Mouse (Mus musculus) lung, postnatal 25 days (tissue): ENCODE measurements around the gene Olfr924.
"Not testable (repeated sequence)": the region's sequence is repeated elsewhere in the genome, so short reads cannot be mapped to it uniquely, and the experiment has no call there.

ENCODE experiments used
- DNase-seq: peaks from one replicate; pipeline ENCODE4 v3.0.0; 2022; ENCODE audit warnings: low spot score

Olfr924 gene

DNA sequence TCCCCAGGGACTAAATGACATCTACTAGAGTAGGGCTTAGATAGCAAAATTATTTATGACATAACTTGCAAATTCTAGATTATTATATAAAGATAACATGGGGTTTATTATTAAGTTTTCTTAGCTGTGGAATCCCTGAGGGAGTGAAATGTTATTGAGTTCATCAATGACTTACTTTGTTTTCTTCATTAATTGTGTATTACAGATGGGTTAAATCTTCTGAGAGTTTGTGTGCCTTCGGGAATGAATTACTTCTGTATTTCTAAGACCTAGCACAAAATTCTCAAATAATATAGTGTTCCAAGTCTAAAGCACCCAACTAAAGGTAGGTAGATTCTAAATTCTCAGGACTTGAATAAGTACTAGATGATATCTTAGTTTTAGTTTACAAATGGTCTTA, at the start of gene Olfr924:
TSS of gene Olfr924 (plus strand) at position 301 of the 400 bp plus-strand sequence.
- DNase-seq = no peak

DNA sequence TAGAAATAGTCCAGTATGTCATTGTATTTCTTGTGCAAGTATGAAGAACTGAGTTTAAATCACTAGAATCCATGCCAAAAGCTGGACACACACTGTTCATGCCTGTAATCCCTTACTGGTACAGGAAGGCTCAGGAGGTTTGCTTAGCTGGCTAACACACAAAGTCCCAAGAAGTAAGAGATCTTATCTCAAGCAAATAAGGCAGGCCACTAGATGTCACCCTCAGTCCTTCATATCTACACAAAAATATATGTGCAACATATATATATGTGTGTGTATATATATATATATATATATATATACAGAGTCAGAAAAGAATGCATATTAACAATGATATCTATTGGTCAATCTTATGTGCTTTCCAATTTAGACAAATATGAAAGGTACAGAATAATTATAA, 38.6 kb upstream of the Olfr924 start:
- no peak for DNase-seq

DNA sequence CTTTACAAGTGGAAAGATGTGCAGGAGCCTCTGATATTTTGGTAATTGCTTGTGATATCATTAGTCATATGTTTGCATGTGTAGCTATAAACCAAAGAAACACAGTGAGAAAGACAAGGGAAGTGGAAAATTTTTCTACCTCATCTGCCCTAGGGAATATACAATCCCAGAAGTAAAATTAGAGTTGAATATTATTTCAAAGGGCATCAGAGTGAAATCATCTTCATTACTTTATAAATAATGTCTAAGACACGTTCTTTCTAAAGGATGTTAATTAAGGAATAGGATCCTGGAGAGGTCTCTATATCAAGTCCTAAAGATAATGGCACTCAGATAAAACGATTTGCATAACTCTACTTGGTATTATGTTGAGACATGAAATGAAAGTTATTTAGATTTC, 29.9 kb upstream of the Olfr924 start, which contains the start of gene Olfr922:
TSS of gene Olfr922 (plus strand) at position 301 of the 400 bp plus-strand sequence.
- no peak for DNase-seq

DNA sequence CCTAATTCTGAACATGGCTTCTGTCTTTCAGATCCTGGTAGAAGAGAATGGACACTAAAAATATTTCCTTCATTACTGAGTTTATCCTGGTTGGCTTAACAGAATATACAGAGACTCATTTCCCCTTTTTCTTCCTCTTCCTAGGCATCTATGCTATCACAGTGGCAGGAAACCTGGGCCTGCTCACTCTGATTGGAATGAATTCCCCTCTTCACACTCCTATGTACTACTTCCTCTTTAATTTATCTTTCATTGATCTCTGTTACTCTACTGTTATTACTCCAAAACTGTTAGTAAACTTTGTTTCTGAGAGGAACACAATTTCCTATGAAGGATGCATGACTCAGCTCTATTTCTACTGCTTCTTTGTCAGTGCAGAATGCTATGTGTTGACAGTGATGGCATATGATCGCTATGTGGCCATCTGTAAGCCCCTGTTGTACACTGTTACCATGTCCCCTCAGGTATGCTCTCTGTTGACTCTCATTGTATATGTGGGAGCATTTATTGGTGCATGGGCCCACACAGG, 28.7 kb upstream of the Olfr924 start:
- no peak for DNase-seq

DNA sequence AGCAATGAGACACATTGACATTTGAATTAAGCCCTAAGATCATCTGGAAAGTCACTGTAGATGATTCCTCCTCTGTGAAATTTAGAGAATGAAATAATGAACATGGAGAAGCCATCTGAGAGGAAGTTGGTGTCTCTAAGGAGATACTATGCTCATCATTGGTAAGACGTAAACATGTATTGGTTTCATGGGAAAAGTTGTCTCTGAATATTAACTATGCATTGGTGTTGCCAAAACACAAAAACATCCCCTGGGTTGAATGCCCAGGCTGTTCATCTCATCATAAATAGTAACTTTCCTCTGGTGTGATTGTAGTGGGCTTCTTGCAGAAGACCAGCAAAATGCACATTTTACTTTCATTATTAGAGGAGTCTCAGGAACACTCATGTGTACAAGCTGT, 18.0 kb upstream of the Olfr924 start, which contains the start of gene Olfr923:
TSS of gene Olfr923 (plus strand) at position 301 of the 400 bp plus-strand sequence.
- no peak for DNase-seq

DNA sequence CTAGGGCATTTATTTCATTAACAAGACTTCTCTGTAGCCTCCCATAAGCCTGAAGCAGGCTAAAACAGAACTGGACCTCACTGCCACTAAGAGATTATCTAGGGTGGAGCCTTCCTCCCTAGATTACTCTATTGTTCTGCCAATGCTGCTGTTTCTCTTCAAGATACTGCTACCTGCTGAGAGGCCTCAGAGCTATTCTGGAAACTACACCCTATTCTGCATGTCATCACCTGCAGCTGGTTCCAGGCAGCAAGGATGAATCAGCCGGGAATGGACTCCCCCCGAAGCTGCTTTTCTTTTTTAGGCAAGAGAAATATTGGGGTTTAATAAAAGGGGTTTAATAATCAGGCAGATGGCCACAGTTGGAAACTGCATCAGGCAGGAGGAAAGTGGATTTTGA, 11.2 kb upstream of the Olfr924 start:
- no peak for DNase-seq

DNA sequence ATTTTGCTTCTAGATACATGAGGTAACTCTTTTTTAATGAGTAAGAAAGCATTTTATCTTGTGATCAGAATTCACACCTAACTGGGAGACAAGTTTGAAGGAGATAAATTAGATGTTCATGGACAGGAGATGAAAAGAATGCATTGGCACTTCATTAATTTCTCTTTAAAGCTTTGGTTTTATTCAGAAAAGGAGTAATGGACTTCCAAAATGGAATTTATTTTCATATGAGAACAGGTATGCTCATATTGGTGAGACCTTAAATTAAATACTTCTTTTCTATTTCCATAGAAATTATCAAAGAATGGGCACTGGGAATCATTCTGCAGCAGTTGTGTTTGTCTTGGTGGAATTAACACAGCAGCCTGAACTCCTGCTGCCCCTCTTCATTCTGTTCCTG, 10.5 kb downstream of the Olfr924 start, which contains the start of gene Olfr26:
TSS of gene Olfr26 (plus strand) at position 301 of the 400 bp plus-strand sequence.
- DNase-seq = no peak

DNA sequence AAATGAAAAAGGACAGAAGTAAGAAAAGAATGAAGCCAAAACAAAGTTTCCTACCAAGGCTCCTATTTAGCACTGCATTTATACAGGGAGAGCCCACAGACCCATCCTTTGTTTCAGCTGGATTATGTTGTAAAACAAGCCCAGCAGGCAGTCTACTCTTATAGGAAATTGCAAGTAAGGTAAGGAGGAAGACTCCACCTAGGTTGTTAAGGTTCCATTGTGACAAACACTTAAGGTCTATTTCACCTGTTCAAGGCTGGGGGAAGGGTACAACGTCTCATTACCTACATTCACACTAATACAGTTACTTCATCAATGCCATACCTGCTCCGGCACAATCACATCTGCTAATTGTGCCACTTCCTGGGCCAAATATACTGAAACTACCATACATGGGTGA, 30.6 kb downstream of the Olfr924 start:
- not testable (repeated sequence) for DNase-seq

DNA sequence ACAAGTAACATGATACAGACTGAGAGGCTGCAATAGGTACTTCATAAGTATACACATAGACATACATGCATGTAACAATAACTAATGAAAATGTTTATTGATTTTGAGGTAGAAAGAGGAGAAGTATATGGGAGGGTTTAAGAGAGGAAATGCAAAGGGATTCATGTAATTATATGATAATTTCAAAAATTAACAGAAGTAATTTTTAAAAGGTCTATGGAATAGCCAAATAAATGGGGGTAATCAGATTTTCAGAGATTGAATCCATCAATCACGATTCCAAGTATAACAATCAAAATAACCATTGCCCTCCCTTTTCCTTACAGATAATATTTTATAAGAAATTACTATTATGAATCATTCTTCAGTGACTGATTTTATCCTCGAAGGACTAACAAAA, 32.6 kb downstream of the Olfr924 start, which contains the start of gene Olfr926:
TSS of gene Olfr926 (plus strand) at position 301 of the 400 bp plus-strand sequence.
- DNase-seq = no peak
